Mouse (Mus musculus) ES-E14 (cell line): ENCODE results near the gene Nrde2.

ENCODE experiments used
- CHD2 ChIP-seq: IDR thresholded peaks from 2 replicates; pipeline ENCODE4 v1.6.1; 2014; ENCODE audit warnings: mild to moderate bottlenecking, low read depth, low read length, inconsistent platforms
- ZNF384 ChIP-seq: IDR thresholded peaks from 2 replicates; pipeline ENCODE4 v1.6.1; 2012; ENCODE audit warnings: low read depth, low read length, inconsistent platforms

DNA sequence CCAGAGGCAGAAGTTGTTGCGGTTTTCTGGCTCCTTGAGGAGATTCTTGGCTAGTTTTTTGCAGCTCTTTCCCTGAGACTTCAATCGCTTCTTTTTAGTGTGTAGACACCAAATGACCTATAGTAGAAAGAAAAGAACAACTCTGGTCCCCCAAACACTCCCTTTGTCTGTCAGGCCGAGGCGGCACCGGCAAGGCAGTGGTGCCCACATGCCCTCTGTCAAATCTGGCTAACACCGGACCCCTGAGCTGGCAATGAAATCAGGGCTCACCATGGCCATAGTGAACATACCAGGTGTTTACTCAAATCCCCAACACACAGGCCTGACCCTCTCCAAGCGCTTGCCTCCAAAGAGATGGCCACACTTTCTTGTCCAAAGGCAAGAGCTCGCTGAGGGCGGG lies 28.3 kb downstream of the Nrde2 start:
- no peak for TF ChIP-seq ZNF384
- TF ChIP-seq CHD2 = no peak
